Mouse (Mus musculus) heart, adult 2 months (tissue): ENCODE measurements around the gene Mgrn1. TPM values are rescaled to one million over a fixed set of nuclear protein-coding genes. Genes with fewer than 3 reads are reported as not detected.

Source experiments
- DNase-seq, 2 experiments: peaks; one replicate each; pipeline ENCODE4 v3.0.0; 2021
- H3K27ac ChIP-seq: fragments of 200-600 bp; 2 replicates; pipeline ENCODE4 v1.8.1; 2022
- H3K27me3 ChIP-seq: fragments of 200-500 bp; 2 replicates; pipeline ENCODE4 v1.6.1; 2012; ENCODE audit warnings: mild to moderate bottlenecking, low read length, inconsistent platforms, mixed read lengths; ENCODE audit not compliant: control insufficient read depth, insufficient read depth
- H3K36me3 ChIP-seq: fragments of 200-500 bp; 2 replicates; pipeline ENCODE4 v1.6.1; 2012; ENCODE audit warnings: low read length, inconsistent platforms; ENCODE audit not compliant: control insufficient read depth, insufficient read depth
- H3K4me1 ChIP-seq: fragments of 200-500 bp; 2 replicates; pipeline ENCODE4 v1.6.1; 2011; ENCODE audit warnings: low read length; ENCODE audit not compliant: control insufficient read depth, insufficient read depth
- H3K4me3 ChIP-seq: fragments of 200-600 bp; 2 replicates; pipeline ENCODE4 v1.8.1; 2022
- H3K79me2 ChIP-seq: fragments of 200-500 bp; replicated peaks from 2 replicates; pipeline ENCODE4 v1.6.1; 2012; ENCODE audit warnings: mild to moderate bottlenecking, inconsistent platforms, low read length, moderate library complexity, mixed read lengths; ENCODE audit not compliant: control insufficient read depth, insufficient read depth
- H3K9ac ChIP-seq: fragments of 200-500 bp; 2 replicates; pipeline ENCODE4 v1.6.1; 2012; ENCODE audit warnings: low read depth, mild to moderate bottlenecking, control low read depth, inconsistent platforms, low read length, mixed read lengths
- CTCF ChIP-seq: fragments of 200-600 bp; IDR thresholded peaks from 2 replicates; pipeline ENCODE4 v1.8.1; 2022; ENCODE audit warnings: antibody characterized with exemption, mild to moderate bottlenecking, moderate library complexity
- EP300 ChIP-seq: fragments of 200-500 bp; IDR thresholded peaks from 2 replicates; pipeline ENCODE4 v1.6.1; 2011; ENCODE audit warnings: low read depth, low read length, control low read depth; ENCODE audit not compliant: insufficient read depth
- POLR2A ChIP-seq: fragments of 200-500 bp; IDR thresholded peaks from 2 replicates; pipeline ENCODE4 v1.6.1; 2011; ENCODE audit warnings: mild to moderate bottlenecking, low read depth, low read length, control low read depth; ENCODE audit not compliant: insufficient read depth
- WGBS: fragments of 180-500 bp; shearing (Covaris S2); methylation state at CpG from one replicate; pipeline ENCODE4 v1.1.7; 2018; 5-methylcytosine and 5-hydroxymethylcytosine counted together
- intact Hi-C: fragments of 180-260 bp; cut with DNase I; formaldehyde crosslinking; loops from one replicate; pipeline ENCODE4 v1.15.1; 2025
- polyA plus RNA-seq: library from polyadenylated mRNA; depleted of rRNA; stranded (reverse); fragments of >200 nt; gene quantifications from 2 replicates; pipeline ENCODE4 v1.2.3, GENCODE M21; 2012
- total RNA-seq, 2 experiments: library from RNA; stranded (reverse); gene quantifications; 2 replicates each; pipeline ENCODE4 v1.2.3; 2021

The Mgrn1 gene
- total and polyA plus RNA-seq, 3 experiments: 148 to 274 (median 168) TPM

DNA sequence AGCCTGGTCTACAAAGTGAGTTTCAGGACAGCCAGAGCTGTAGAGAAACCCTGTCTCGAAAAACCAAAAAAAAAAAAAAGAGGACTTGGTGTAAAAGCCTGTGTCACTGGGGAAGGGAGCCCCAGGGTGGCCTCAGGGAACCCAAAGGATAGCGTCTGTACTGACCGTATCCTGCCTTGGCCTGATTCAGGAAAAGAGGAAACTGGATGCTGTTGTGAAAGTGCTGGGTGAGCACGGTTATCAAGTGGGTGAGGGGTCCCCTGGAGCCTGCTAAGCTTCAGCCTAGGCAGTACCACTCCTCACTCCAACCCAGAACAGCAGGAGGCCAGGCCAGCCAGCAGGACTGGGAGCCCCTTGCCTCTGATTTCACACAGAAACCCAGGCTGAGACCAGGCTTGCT lies 8.9 kb upstream of the Mgrn1 start:
- DNase-seq: no peak
- 47% methylated on average over 4 of the region's 4 CpGs for WGBS
- Histone ChIP-seq H3K4me1 (peaks cover 14% of the 10 kb centered on the region), H3K36me3 (no peaks in the 10 kb centered on the region), H3K79me2 (0 out of 2 replicates have a peak, but pooled peaks cover 1% of the 10 kb centered on the region), H3K4me3 (no peak overlapping the region), H3K27ac (peak overlapping the region; percentile 24; the same call in 1 of the 2 replicates), H3K9ac (no peak overlapping the region), H3K27me3 (no peaks in the 10 kb centered on the region)
- TF ChIP-seq CTCF (no peak), EP300 (no peak), POLR2A (no peak)
- intact Hi-C loops: loop anchor here (5.0 kb wide), 2 partner anchors 85 to 170 kb away; partner anchors contain the start of gene Cdip1

DNA sequence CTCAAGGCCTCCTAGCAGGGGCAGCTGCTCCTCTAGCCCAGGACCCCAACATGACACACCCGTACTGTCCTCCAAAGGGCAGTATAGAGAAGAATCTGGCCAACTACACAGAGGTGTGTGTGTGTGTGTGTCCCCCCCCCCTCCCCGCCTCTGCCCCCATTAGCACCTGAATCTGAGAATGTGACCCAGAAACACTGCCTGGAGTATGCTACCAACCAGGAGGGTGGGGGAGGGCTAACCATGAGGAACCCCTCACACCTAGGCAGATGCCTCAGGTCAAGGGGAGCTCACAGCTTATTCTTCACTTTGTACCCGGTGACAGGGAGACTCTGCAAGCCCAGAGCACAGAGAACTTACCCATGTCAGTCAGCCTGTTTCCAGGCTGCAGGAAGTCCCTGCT lies 8.3 kb upstream of the Mgrn1 start:
- Histone ChIP-seq H3K27ac (peak overlapping the region; percentile 100), H3K4me1 (peaks cover 14% of the 10 kb centered on the region), H3K79me2 (0 out of 2 replicates have a peak, but pooled peaks cover 1% of the 10 kb centered on the region), H3K27me3 (no peaks in the 10 kb centered on the region), H3K9ac (peak overlapping the region; percentile 97; the same call in 1 of the 2 replicates), H3K36me3 (no peaks in the 10 kb centered on the region), H3K4me3 (peak overlapping the region; percentile 87)
- TF ChIP-seq POLR2A (no peak), EP300 (no peak), CTCF (no peak)
- 59% methylated on average over 3 of the region's 3 CpGs for WGBS
- DNase-seq: no peak
- intact Hi-C loops: loop anchor here (2.0 to 5.0 kb wide), 3 partner anchors 35 to 170 kb away; partner anchors contain the start of gene Cdip1

DNA sequence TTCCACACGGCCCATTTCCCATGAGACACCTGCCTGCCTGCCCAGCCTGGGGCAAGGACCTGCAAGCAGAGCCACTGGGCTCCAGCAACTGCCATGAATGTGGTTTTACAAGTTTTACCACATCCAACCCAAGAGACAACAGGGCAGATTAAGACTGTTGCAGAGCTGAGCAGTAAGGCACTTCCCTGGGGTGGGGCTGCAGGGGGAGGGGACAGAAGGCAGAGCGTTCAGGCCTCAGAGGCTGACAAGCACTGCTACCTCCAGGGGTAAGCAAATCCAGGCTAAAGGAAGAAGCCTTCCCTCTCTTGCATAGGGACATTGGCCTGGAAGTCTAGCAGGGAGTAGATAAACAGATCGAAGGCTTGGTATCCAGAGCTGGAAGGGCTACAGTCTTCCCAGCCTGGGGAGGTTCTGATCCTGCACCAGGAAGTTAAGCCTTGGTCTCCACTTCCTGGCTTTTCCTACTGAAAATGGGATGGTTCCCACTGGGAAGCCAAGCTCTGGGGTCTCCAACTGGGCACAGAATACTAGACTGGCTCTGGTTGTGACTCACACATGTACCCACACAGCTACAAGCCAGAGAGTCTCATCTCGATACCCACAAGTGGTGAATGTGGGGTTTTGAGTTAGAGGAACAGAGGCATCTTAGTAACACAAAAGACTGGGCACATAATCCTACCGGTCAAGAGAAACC lies 7.7 kb upstream of the Mgrn1 start:
- Histone ChIP-seq H3K4me1 (peaks cover 14% of the 10 kb centered on the region), H3K9ac (peak overlapping the region; percentile 97), H3K79me2 (0 out of 2 replicates have a peak, but pooled peaks cover 1% of the 10 kb centered on the region), H3K27me3 (no peaks in the 10 kb centered on the region), H3K36me3 (no peaks in the 10 kb centered on the region), H3K4me3 (peak overlapping the region; percentile 87), H3K27ac (peak overlapping the region; percentile 100)
- 12% methylated on average over 5 of the region's 5 CpGs for WGBS
- DNase-seq: peak; percentile 53 to 56
- no peak for TF ChIP-seq EP300
- TF ChIP-seq POLR2A: 0 out of 2 replicates have a peak, but pooled peaks have one; percentile 20
- TF ChIP-seq CTCF: no peak
- intact Hi-C loops: loop anchor here (2.0 to 5.0 kb wide), 3 partner anchors 34 to 171 kb away; partner anchors contain the start of gene Cdip1

DNA sequence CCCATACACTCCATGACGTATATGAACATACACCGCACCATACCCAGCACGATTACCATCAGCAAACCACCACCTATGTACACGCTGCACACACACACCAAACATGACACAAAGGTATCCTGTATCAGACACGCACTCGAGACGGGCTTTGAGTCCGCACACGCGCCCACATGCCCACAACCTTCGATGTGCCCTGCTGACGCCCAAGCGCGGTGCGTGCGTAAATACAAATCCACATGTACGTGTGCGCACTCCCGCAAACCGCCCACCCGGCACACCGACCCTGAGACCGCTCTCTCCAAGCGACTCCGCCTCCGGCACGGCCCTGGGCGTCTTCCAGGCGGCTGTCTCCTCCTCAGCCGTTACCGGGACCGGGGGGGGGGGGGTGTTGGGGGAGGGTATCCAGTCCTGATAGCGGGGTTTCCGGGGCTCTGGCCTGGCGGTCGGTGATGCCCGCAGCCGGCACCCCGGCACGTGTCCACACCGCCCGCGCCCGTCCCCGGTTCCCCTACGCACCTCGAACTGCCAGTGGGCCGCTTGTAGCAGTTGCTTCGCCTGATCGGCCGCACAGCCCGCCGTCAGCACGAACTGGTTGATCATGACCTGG lies 6.8 kb upstream of the Mgrn1 start:
- H3K27ac ChIP-seq: peak overlapping the region; percentile 100
- WGBS: under 1% methylated on average over 52 of the region's 54 CpGs
- H3K79me2 ChIP-seq: 0 out of 2 replicates have a peak, but pooled peaks cover 1% of the 10 kb centered on the region
- peak overlapping the region; percentile 97 for H3K9ac ChIP-seq
- peaks cover 14% of the 10 kb centered on the region for H3K4me1 ChIP-seq
- peak in 1 of 2 experiments; percentile 55 for DNase-seq
- intact Hi-C loops: loop anchor here (2.0 to 5.0 kb wide), 3 partner anchors 34 to 172 kb away; partner anchors contain the start of gene Cdip1
- H3K36me3 ChIP-seq: no peaks in the 10 kb centered on the region
- peak overlapping the region; percentile 87 for H3K4me3 ChIP-seq
- H3K27me3 ChIP-seq: no peaks in the 10 kb centered on the region
- TF ChIP-seq EP300 (no peak), POLR2A (no peak), CTCF (no peak)

DNA sequence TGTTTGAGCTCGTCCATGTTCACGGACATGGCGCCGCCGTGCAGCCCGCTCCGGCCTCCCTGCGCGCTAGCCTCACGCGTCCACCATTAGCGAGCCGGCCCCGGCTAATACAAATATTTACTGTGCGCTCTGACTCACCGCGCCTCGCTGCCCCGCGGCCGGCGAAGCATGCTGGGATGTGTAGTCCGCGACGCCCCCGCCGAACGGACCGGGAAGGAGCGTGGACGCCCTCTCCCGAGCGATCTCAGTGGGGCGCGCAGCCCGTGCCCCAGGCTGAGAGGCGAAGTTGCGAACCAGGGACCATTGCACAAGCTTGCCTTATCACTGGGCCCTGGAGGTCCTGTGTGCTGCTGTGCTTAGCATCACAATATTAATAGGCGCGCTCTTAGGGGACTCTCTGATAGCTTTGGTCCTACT lies 6.3 kb upstream of the Mgrn1 start:
- Histone ChIP-seq H3K27ac (peak overlapping the region; percentile 100), H3K4me1 (peaks cover 14% of the 10 kb centered on the region), H3K27me3 (no peaks in the 10 kb centered on the region), H3K4me3 (peak overlapping the region; percentile 87), H3K79me2 (0 out of 2 replicates have a peak, but pooled peaks cover 1% of the 10 kb centered on the region), H3K9ac (peak overlapping the region; percentile 97), H3K36me3 (no peaks in the 10 kb centered on the region)
- TF ChIP-seq CTCF: peak; percentile 42
- no peak for TF ChIP-seq EP300
- peak; percentile 90 for TF ChIP-seq POLR2A
- WGBS: under 1% methylated on average over 40 of the region's 40 CpGs
- intact Hi-C loops: loop anchor here (2.0 to 10.0 kb wide), 5 partner anchors 17 to 1005 kb away; partner anchors contain the start of genes Cdip1 and Naa60
- peak; percentile 92 to 93 for DNase-seq
